Mouse (Mus musculus): ENCODE data around the gene Lgr4. TPM values are rescaled to one million over a fixed set of nuclear protein-coding genes. Genes with fewer than 3 reads are reported as not detected.

Gene Lgr4
- polyA plus RNA-seq, 1 experiment from 2014 or later: 21.1 TPM

- H3K27ac ChIP-seq: no peak overlapping the region
- ATAC-seq (ENCODE audit: low FRiP score, low read depth): no peak
- no peak overlapping the region for H3K4me3 ChIP-seq
- H3K9ac ChIP-seq: no peak overlapping the region
- peaks cover 49% of the 10 kb centered on the region for H3K4me1 ChIP-seq
- peaks cover 9% of the 10 kb centered on the region; the same call in 1 of the 2 replicates for H3K36me3 ChIP-seq
- no peak overlapping the region for H3K4me2 ChIP-seq (replicated peaks)
- WGBS: 64% methylated on average over 11 of the region's 11 CpGs
- H3K27me3 ChIP-seq: no peaks in the 10 kb centered on the region
- 0 out of 2 replicates have a peak, but pooled peaks cover 3% of the 10 kb centered on the region for H3K9me3 ChIP-seq
Measured at GRCm38 (mm10) chr2:109935754-109936409, 18.4 kb downstream of the Lgr4 start.

- Histone ChIP-seq H3K4me1 (peaks cover 44% of the 10 kb centered on the region), H3K9me3 (0 out of 2 replicates have a peak, but pooled peaks cover 3% of the 10 kb centered on the region), H3K4me2 (replicated peaks) (no peak overlapping the region), H3K9ac (no peak overlapping the region), H3K36me3 (peaks cover 9% of the 10 kb centered on the region; the same call in 1 of the 2 replicates), H3K27ac (no peak overlapping the region), H3K4me3 (no peak overlapping the region), H3K27me3 (no peaks in the 10 kb centered on the region)
- 41% methylated on average over 2 of the region's 2 CpGs for WGBS
- no peak for ATAC-seq (ENCODE audit: low FRiP score, low read depth)
Measured at GRCm38 (mm10) chr2:109936410-109936755, 18.9 kb downstream of the Lgr4 start.

GRCm38 (mm10) chr2:109941973-109942444, 24.6 kb downstream of the Lgr4 start:
- Histone ChIP-seq H3K27ac (no peak overlapping the region), H3K9ac (no peak overlapping the region), H3K4me1 (peaks cover 27% of the 10 kb centered on the region), H3K36me3 (0 out of 2 replicates have a peak, but pooled peaks cover 3% of the 10 kb centered on the region), H3K27me3 (no peaks in the 10 kb centered on the region), H3K4me2 (replicated peaks) (no peak overlapping the region), H3K9me3 (0 out of 2 replicates have a peak, but pooled peaks cover 3% of the 10 kb centered on the region), H3K4me3 (no peak overlapping the region)
- WGBS: 28% methylated on average over 5 of the region's 5 CpGs
- ATAC-seq (ENCODE audit: low FRiP score, low read depth): no peak

- Histone ChIP-seq H3K27ac (no peak overlapping the region), H3K4me1 (peaks cover 27% of the 10 kb centered on the region), H3K27me3 (no peaks in the 10 kb centered on the region), H3K36me3 (0 out of 2 replicates have a peak, but pooled peaks cover 3% of the 10 kb centered on the region), H3K9me3 (0 out of 2 replicates have a peak, but pooled peaks cover 3% of the 10 kb centered on the region), H3K4me2 (replicated peaks) (no peak overlapping the region), H3K9ac (no peak overlapping the region), H3K4me3 (no peak overlapping the region)
- no peak for ATAC-seq (ENCODE audit: low FRiP score, low read depth)
- WGBS: 74% methylated on average over 8 of the region's 8 CpGs
Measured at GRCm38 (mm10) chr2:109942810-109943570, 25.5 kb downstream of the Lgr4 start.

- Histone ChIP-seq H3K27ac (no peak overlapping the region), H3K36me3 (no peaks in the 10 kb centered on the region), H3K9me3 (no peaks in the 10 kb centered on the region), H3K4me3 (no peak overlapping the region), H3K27me3 (no peaks in the 10 kb centered on the region), H3K4me1 (peaks cover 29% of the 10 kb centered on the region), H3K9ac (no peak overlapping the region), H3K4me2 (replicated peaks) (no peak overlapping the region)
- no peak for ATAC-seq (ENCODE audit: low FRiP score, low read depth)
- WGBS: 76% methylated on average over 9 of the region's 9 CpGs
Measured at GRCm38 (mm10) chr2:109944995-109945394, 27.5 kb downstream of the Lgr4 start.

- Histone ChIP-seq H3K4me2 (replicated peaks) (no peak overlapping the region), H3K4me1 (peaks cover 32% of the 10 kb centered on the region), H3K9me3 (no peaks in the 10 kb centered on the region), H3K4me3 (no peak overlapping the region), H3K9ac (no peak overlapping the region), H3K36me3 (no peaks in the 10 kb centered on the region), H3K27ac (no peak overlapping the region), H3K27me3 (no peaks in the 10 kb centered on the region)
- no peak for ATAC-seq (ENCODE audit: low FRiP score, low read depth)
- WGBS: 86% methylated on average over 4 of the region's 4 CpGs
Measured at GRCm38 (mm10) chr2:109945532-109945931, 28.1 kb downstream of the Lgr4 start.

- no peak for ATAC-seq (ENCODE audit: low FRiP score, low read depth)
- no peak overlapping the region for H3K4me3 ChIP-seq
- no peaks in the 10 kb centered on the region for H3K36me3 ChIP-seq
- no peak overlapping the region for H3K27ac ChIP-seq
- 93% methylated on average over 6 of the region's 6 CpGs for WGBS
- H3K9ac ChIP-seq: no peak overlapping the region
- peaks cover 39% of the 10 kb centered on the region for H3K4me1 ChIP-seq
- H3K9me3 ChIP-seq: no peaks in the 10 kb centered on the region
- H3K4me2 ChIP-seq (replicated peaks): no peak overlapping the region
- no peaks in the 10 kb centered on the region for H3K27me3 ChIP-seq
Measured at GRCm38 (mm10) chr2:109946426-109946825, 29.0 kb downstream of the Lgr4 start.

- Histone ChIP-seq H3K9ac (no peak overlapping the region), H3K4me1 (peaks cover 40% of the 10 kb centered on the region), H3K27ac (no peak overlapping the region), H3K4me3 (no peak overlapping the region), H3K36me3 (no peaks in the 10 kb centered on the region), H3K9me3 (no peaks in the 10 kb centered on the region), H3K27me3 (no peaks in the 10 kb centered on the region), H3K4me2 (replicated peaks) (no peak overlapping the region)
- no peak for ATAC-seq (ENCODE audit: low FRiP score, low read depth)
Measured at GRCm38 (mm10) chr2:109949519-109949918, 32.1 kb downstream of the Lgr4 start.

GRCm38 (mm10) chr2:109950311-109950710, 32.9 kb downstream of the Lgr4 start:
- Histone ChIP-seq H3K9me3 (no peaks in the 10 kb centered on the region), H3K27ac (no peak overlapping the region), H3K9ac (no peak overlapping the region), H3K36me3 (no peaks in the 10 kb centered on the region), H3K4me1 (peaks cover 40% of the 10 kb centered on the region), H3K4me2 (replicated peaks) (no peak overlapping the region), H3K4me3 (no peak overlapping the region), H3K27me3 (no peaks in the 10 kb centered on the region)
- no peak for ATAC-seq (ENCODE audit: low FRiP score, low read depth)
- 72% methylated on average over 3 of the region's 3 CpGs for WGBS

GRCm38 (mm10) chr2:109951050-109951449, 33.6 kb downstream of the Lgr4 start:
- Histone ChIP-seq H3K9me3 (no peaks in the 10 kb centered on the region), H3K9ac (no peak overlapping the region), H3K27me3 (no peaks in the 10 kb centered on the region), H3K4me2 (replicated peaks) (no peak overlapping the region), H3K4me1 (peaks cover 42% of the 10 kb centered on the region), H3K36me3 (no peaks in the 10 kb centered on the region), H3K4me3 (no peak overlapping the region), H3K27ac (no peak overlapping the region)
- no peak for ATAC-seq (ENCODE audit: low FRiP score, low read depth)
- WGBS: 80% methylated on average over 4 of the region's 4 CpGs

GRCm38 (mm10) chr2:109953048-109953717, 35.7 kb downstream of the Lgr4 start:
- H3K9ac ChIP-seq: no peak overlapping the region
- H3K4me2 ChIP-seq (replicated peaks): no peak overlapping the region
- no peak for ATAC-seq (ENCODE audit: low FRiP score, low read depth)
- no peak overlapping the region for H3K4me3 ChIP-seq
- no peaks in the 10 kb centered on the region for H3K36me3 ChIP-seq
- H3K4me1 ChIP-seq: peaks cover 46% of the 10 kb centered on the region
- 82% methylated on average over 10 of the region's 10 CpGs for WGBS
- H3K27ac ChIP-seq: no peak overlapping the region; the same call in 1 of the 2 replicates
- no peaks in the 10 kb centered on the region for H3K27me3 ChIP-seq
- H3K9me3 ChIP-seq: no peaks in the 10 kb centered on the region

- ATAC-seq (ENCODE audit: low FRiP score, low read depth): no peak
- no peak overlapping the region for H3K4me2 ChIP-seq (replicated peaks)
- 78% methylated on average over 4 of the region's 4 CpGs for WGBS
- H3K9ac ChIP-seq: no peak overlapping the region
- no peaks in the 10 kb centered on the region for H3K9me3 ChIP-seq
- no peak overlapping the region for H3K4me3 ChIP-seq
- no peaks in the 10 kb centered on the region for H3K27me3 ChIP-seq
- H3K27ac ChIP-seq: no peak overlapping the region
- no peaks in the 10 kb centered on the region for H3K36me3 ChIP-seq
- peaks cover 46% of the 10 kb centered on the region for H3K4me1 ChIP-seq
Measured at GRCm38 (mm10) chr2:109953893-109954292, 36.4 kb downstream of the Lgr4 start.
